Mouse (Mus musculus) spleen, postnatal 10 days (tissue): Measurements from ENCODE around the gene Met.

Experiments
- DNase-seq, 2 experiments: peaks; one replicate each; pipeline ENCODE4 v3.0.0; 2021 to 2022; ENCODE audit warnings: low spot score in 2 of 2

Gene Met

DNA sequence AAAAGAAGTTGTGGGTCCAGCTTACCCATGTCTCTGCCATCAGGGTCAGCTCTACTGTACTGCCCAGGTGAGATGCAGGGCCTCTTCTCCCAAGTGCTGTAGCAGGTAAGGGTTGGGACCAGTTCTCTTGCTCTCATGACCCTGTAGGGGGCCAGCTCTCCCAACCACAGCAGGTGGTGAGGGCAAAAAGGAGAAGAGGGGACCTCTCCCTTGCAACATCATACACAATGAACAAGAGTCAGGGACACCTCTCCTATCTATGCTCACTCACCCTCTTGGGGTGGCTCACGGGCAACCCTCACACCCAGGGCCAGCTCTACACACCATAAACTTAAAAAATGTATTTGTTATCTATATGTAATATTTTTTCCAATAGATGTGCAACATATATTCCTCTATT, 143.3 kb downstream of the Met start:
- no peak for DNase-seq

DNA sequence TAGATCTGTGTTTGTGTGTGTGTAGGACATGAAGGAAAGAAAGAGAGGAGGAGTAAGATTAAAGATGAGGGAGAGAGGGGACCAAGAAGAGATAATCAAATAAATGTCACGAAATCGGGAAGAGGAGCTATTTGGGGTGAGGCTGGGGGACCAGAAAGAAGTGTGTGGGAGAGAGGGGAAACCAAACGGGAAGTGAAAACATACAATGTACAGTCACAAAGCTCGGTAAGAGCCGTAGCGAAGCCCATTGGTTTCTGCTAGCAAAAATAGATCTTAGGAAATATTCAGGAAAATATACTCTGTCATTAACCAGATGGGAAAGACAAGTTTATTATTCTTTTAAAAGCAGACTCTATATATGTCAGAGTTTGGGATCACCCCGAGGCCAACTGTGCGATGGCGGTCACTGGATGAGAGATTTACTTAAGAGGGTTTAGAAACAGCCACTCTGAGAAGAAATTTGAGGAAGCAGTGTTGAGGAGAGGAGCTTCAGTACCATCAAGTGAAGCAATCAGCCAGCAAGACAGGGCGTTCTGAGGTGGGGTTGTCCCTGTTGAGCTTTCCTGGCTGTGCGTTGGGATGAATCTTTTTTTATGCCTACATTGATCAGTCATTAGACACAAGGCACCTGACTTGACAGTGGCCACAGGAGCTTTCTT, 147.9 kb downstream of the Met start:
- no peak for DNase-seq

DNA sequence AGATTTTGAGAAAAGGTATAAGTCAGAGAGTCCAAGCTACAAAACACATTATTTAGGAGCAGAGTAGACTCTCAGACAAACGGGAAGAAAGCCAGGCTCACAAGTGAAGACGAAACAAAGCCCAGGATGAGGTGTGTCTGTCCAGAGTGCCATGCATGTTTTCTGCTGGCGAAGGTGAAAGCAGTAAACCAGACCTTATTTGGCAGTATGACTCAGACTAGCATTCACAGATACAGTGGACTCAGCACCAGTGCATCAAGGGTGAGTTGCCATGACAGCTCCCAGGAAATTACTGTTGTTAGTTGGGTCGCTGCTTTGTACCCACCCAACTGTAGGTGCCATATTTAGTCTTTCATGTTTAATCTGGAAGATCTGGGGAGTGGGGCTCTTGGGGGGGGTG, 149.1 kb downstream of the Met start:
- DNase-seq: no peak

GRCm38 (mm10) chr6:17620823-17621222, 157.2 kb downstream of the Met start:
- DNase-seq: no peak

GRCm38 (mm10) chr6:17621436-17621835, 157.8 kb downstream of the Met start:
- DNase-seq: no peak
